Mouse (Mus musculus): ENCODE measurements at regions not wholly inside any gene's neighbourhood (a gene's known extent, or its start where the extent isn't known, plus 50 kb on each side); places are given as distances from the start of the nearest gene placed in this dataset.
"Not testable (repeated sequence)": the region's sequence is repeated elsewhere in the genome, so short reads cannot be mapped to it uniquely, and the experiment has no call there.

DNA sequence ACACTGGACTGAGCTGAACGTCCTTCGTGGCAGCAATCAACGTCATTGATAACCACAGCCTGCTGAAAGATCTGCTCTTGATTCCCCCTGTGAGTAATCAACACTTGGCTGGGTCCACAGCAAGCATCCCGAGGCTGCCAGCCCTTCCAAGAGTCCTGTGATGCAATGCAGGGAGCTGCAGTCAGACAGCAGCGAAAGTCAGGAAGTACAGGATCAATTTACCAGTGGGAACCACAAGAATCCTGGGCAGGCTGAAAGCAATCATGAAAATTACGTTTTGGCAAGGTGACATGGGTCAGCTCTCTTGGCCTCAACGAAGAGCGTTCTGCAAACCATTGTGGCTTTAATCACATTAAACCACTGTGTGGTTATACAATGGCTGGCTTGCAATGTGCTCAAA lies 95.8 kb upstream of the Slc1a3 start:
- H3K9ac ChIP-seq (ENCODE audit: insufficient read depth, low read depth) = no peak overlapping the region
- dilution Hi-C loops (cut with MboI; ENCODE audit: extremely low pct_ligation_motif_present, extremely low pct_unique_long_range_greater_than_20kb, low sequenced_read_pairs) = no loop called here
- no peaks in the 10 kb centered on the region for H3K27me3 ChIP-seq (replicated peaks)
- H3K4me1 ChIP-seq (ENCODE audit: control insufficient read depth in 1 of 2, insufficient read depth in 2 of 2) = peaks cover 2 to 13% of the 10 kb centered on the region in 2 experiments; a peak in 3 of 4 replicates
- no peak for TF ChIP-seq USF1 (IDR thresholded peaks at IDR 0.05; ENCODE audit: low read depth, low read length)
- no peak for TF ChIP-seq USF2 (conservative IDR thresholded peaks at IDR 0.05; ENCODE audit: low read depth, low read length)
- no peak for TF ChIP-seq BHLHE40 (IDR thresholded peaks at IDR 0.05; ENCODE audit: low read depth, low read length)
- TF ChIP-seq ZNF384 (IDR thresholded peaks at IDR 0.05; ENCODE audit: low read depth, low read length) = no peak
- TF ChIP-seq NRF1 (IDR thresholded peaks at IDR 0.05; ENCODE audit: low read depth, low read length) = no peak
- TF ChIP-seq CHD2 (IDR thresholded peaks at IDR 0.05; ENCODE audit: low read length) = no peak
- TF ChIP-seq PAX5 (IDR thresholded peaks at IDR 0.05; ENCODE audit: low read length) = no peak
- no peak for TF ChIP-seq CTCF (conservative IDR thresholded peaks at IDR 0.05 in 1 of 2, IDR thresholded peaks at IDR 0.05 in 1 of 2; ENCODE audit: low read depth in 2 of 2, low read length in 2 of 2)
- no peak for TF ChIP-seq RAD21 (IDR thresholded peaks at IDR 0.05; ENCODE audit: low read depth, low read length)
- TF ChIP-seq MXI1 (IDR thresholded peaks at IDR 0.05; ENCODE audit: low read depth, low read length) = no peak
- in situ Hi-C loops (cut with MboI; ENCODE audit: low pct_ligation_motif_present, low pct_unique_long_range_greater_than_20kb, low sequenced_read_pairs) = no loop called here
- no peak for DNase-seq (ENCODE audit: extremely low read depth)
- H3K36me3 ChIP-seq (replicated peaks in 1 of 2; ENCODE audit: control insufficient read depth in 1 of 2, insufficient read depth in 1 of 2, low read length in 1 of 2) = no peaks in the 10 kb centered on the region
- no peak overlapping the region for H3K27ac ChIP-seq (ENCODE audit: insufficient read depth, low read depth)
- no peak overlapping the region for H3K4me3 ChIP-seq (replicated peaks in 1 of 3; ENCODE audit: low read depth in 2 of 3, low read length in 2 of 3, poor library complexity in 1 of 3)
- no peak overlapping the region for H3K4me2 ChIP-seq (ENCODE audit: insufficient read depth, low read depth, poor library complexity, severe bottlenecking)
- H3K9me3 ChIP-seq (replicated peaks; ENCODE audit: low read length) = no peaks in the 10 kb centered on the region
- no peaks in the 10 kb centered on the region for H3K79me2 ChIP-seq (replicated peaks; ENCODE audit: control insufficient read depth, extremely low read depth, insufficient read depth, poor library complexity, severe bottlenecking)

DNA sequence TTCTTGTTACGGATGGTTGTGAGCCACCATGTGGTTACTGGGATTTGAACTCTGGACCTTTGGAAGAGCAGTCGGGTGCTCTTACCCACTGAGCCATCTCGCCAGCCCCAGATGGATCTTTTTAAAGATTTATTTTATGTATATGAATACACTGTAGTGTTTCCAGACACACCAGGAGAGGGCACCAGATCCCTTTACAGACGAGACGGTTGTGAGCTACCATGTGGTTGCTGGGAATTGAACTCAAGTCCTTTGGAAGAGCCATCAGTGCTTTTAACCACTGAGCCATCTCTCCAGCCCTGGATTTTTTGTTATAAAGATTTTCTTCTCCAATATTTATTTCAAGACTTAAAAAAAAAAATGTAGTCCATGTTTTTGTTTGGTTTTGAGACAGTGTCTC lies 95.0 kb upstream of the Slc1a3 start:
- H3K79me2 ChIP-seq (replicated peaks; ENCODE audit: control insufficient read depth, extremely low read depth, insufficient read depth, poor library complexity, severe bottlenecking); in situ Hi-C loops (cut with MboI; ENCODE audit: low pct_ligation_motif_present, low pct_unique_long_range_greater_than_20kb, low sequenced_read_pairs); H3K9ac ChIP-seq (ENCODE audit: insufficient read depth, low read depth); H3K27ac ChIP-seq (ENCODE audit: insufficient read depth, low read depth); dilution Hi-C loops (cut with MboI; ENCODE audit: extremely low pct_ligation_motif_present, extremely low pct_unique_long_range_greater_than_20kb, low sequenced_read_pairs); H3K4me2 ChIP-seq (ENCODE audit: insufficient read depth, low read depth, poor library complexity, severe bottlenecking); H3K36me3 ChIP-seq (replicated peaks in 1 of 2; ENCODE audit: control insufficient read depth in 1 of 2, insufficient read depth in 1 of 2, low read length in 1 of 2); H3K9me3 ChIP-seq (replicated peaks; ENCODE audit: low read length); H3K4me3 ChIP-seq (replicated peaks in 1 of 3; ENCODE audit: low read depth in 2 of 3, low read length in 2 of 3, poor library complexity in 1 of 3); H3K27me3 ChIP-seq (replicated peaks): not testable (repeated sequence)
- DNase-seq (ENCODE audit: extremely low read depth) = peak; percentile 3
- 0 out of 2 replicates have a peak, but pooled peaks have one; percentile 26 for TF ChIP-seq TBP (conservative IDR thresholded peaks at IDR 0.05; ENCODE audit: low read depth, low read length)
- peaks cover 2 to 14% of the 10 kb centered on the region in 2 experiments; a peak in 3 of 4 replicates for H3K4me1 ChIP-seq (ENCODE audit: control insufficient read depth in 1 of 2, insufficient read depth in 2 of 2)

DNA sequence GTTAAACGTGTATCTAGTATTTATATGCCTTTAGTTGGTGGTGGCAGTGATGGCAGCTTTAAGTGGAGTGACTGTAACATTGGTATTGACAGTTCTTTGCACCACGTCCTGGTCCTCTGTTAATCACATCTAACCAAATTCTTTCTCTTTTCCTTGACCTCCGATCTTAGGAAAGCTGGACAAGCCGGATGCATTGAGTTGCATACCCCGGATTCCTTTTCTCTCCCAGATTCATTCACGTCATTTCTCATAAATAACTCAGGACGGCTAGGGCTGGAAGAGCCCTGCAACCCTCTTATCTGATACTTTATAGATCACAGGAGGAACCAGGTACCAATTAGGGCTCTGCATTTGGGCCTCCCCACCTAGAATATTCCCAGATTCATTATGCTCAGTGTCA lies 91.5 kb upstream of the Slc1a3 start:
- Histone ChIP-seq H3K27me3 (replicated peaks) (no peaks in the 10 kb centered on the region), H3K4me2 (ENCODE audit: insufficient read depth, low read depth, poor library complexity, severe bottlenecking) (no peak overlapping the region), H3K36me3 (replicated peaks in 1 of 2; ENCODE audit: control insufficient read depth in 1 of 2, insufficient read depth in 1 of 2, low read length in 1 of 2) (no peaks in the 10 kb centered on the region), H3K4me1 (ENCODE audit: control insufficient read depth in 1 of 2, insufficient read depth in 2 of 2) (peaks cover 2 to 14% of the 10 kb centered on the region in 2 experiments; a peak in 3 of 4 replicates), H3K4me3 (replicated peaks in 1 of 3; ENCODE audit: low read depth in 2 of 3, low read length in 2 of 3, poor library complexity in 1 of 3) (no peak overlapping the region), H3K9ac (ENCODE audit: insufficient read depth, low read depth) (no peak overlapping the region), H3K79me2 (replicated peaks; ENCODE audit: control insufficient read depth, extremely low read depth, insufficient read depth, poor library complexity, severe bottlenecking) (no peaks in the 10 kb centered on the region), H3K9me3 (replicated peaks; ENCODE audit: low read length) (no peaks in the 10 kb centered on the region), H3K27ac (ENCODE audit: insufficient read depth, low read depth) (no peak overlapping the region)
- in situ Hi-C loops (cut with MboI; ENCODE audit: low pct_ligation_motif_present, low pct_unique_long_range_greater_than_20kb, low sequenced_read_pairs) = no loop called here
- DNase-seq (ENCODE audit: extremely low read depth) = no peak
- TF ChIP-seq RCOR1 (conservative IDR thresholded peaks at IDR 0.05; ENCODE audit: low read depth, low read length) (no peak), ZNF384 (IDR thresholded peaks at IDR 0.05; ENCODE audit: low read depth, low read length) (no peak), RAD21 (IDR thresholded peaks at IDR 0.05; ENCODE audit: low read depth, low read length) (no peak), ETS1 (conservative IDR thresholded peaks at IDR 0.05; ENCODE audit: low read depth, low read length) (no peak), ZKSCAN1 (IDR thresholded peaks at IDR 0.05; ENCODE audit: borderline replicate concordance, low read depth, low read length) (no peak), TBP (conservative IDR thresholded peaks at IDR 0.05; ENCODE audit: low read depth, low read length) (no peak), EP300 (IDR thresholded peaks at IDR 0.05; ENCODE audit: low read length) (no peak), IRF4 (IDR thresholded peaks at IDR 0.05; ENCODE audit: low read depth, low read length) (no peak), UBTF (IDR thresholded peaks at IDR 0.05; ENCODE audit: low read depth, low read length) (no peak), CTCF (conservative IDR thresholded peaks at IDR 0.05 in 1 of 2, IDR thresholded peaks at IDR 0.05 in 1 of 2; ENCODE audit: low read depth in 2 of 2, low read length in 2 of 2) (no peak), MYC (IDR thresholded peaks at IDR 0.05; ENCODE audit: low read depth, low read length) (no peak)
- dilution Hi-C loops (cut with MboI; ENCODE audit: extremely low pct_ligation_motif_present, extremely low pct_unique_long_range_greater_than_20kb, low sequenced_read_pairs) = no loop called here
